Mouse (Mus musculus): Measurements from ENCODE around the gene Zcchc18. TPM values are rescaled to one million over a fixed set of nuclear protein-coding genes. Genes with fewer than 3 reads are reported as not detected.
A peak's percentile ranks its signal among the peaks of the same experiment; 100 is the strongest.

The Zcchc18 gene
- total RNA-seq, 2 experiments from 2014 or later: 0.10 TPM; not detected in 1

- intact Hi-C loops (cut with DNase I): no loop called here
- DNase-seq: peak; percentile 82 to 88
These were observed 45.1 kb downstream of the Zcchc18 start, which contains the start of gene Slc25a53 for GRCm38 (mm10) chrX:137038000-137038483. Gene Slc25a53 (minus strand): TSS chrX:137038302.

- intact Hi-C loops (cut with DNase I): no loop called here
- no peak for DNase-seq
These were observed 45.5 kb downstream of the Zcchc18 start for GRCm38 (mm10) chrX:137038502-137038901.

Other genes with a start within 250 kb of the Zcchc18 start
- 100 to 1,000 TPM in 1 of 2 experiments, 10 to 100 TPM in 1; 98.8 to 113 TPM for gene Morf4l2, start 249.5 kb upstream of the Zcchc18 start, total RNA-seq (2021)
- not detected for gene Glra4, start 213.0 kb upstream of the Zcchc18 start, total RNA-seq (2021)
- 1 to 10 TPM; 3.4 to 4.4 TPM for gene Plp1, start 170.5 kb upstream of the Zcchc18 start, total RNA-seq (2021)
- gene Rab9b, start 124.4 kb upstream of the Zcchc18 start, total RNA-seq (2021): under 1 TPM in 1 of 2 experiments, not detected in 1; 0.15 TPM
- gene H2bfm, start 65.8 kb upstream of the Zcchc18 start, total RNA-seq (2021): not detected
- gene Tmsb15b2, start 17.7 kb upstream of the Zcchc18 start, total RNA-seq (2021): 1 to 10 TPM; 1.6 to 3.2 TPM
- under 1 TPM; 0.48 to 0.49 TPM for gene Tmsb15l, start 16.3 kb upstream of the Zcchc18 start, total RNA-seq (2021)
- gene Tmsb15b1, start 16.3 kb upstream of the Zcchc18 start, total RNA-seq (2021): under 1 TPM in 1 of 2 experiments, not detected in 1; 0.93 TPM
- 1 to 10 TPM; 4.2 to 5.0 TPM for gene Slc25a53, start 45.1 kb downstream of the Zcchc18 start, total RNA-seq (2021)
- gene Fam199x, start 56.4 kb downstream of the Zcchc18 start, total RNA-seq (2021): 1 to 10 TPM; 4.4 to 4.9 TPM
- not detected for gene Esx1, start 128.9 kb downstream of the Zcchc18 start, total RNA-seq (2021)

All from heart, postnatal 14 days (tissue).